Mouse (Mus musculus): ENCODE measurements around the gene Gm5142. TPM values are rescaled to one million over a fixed set of nuclear protein-coding genes. Genes with fewer than 3 reads are reported as not detected.
A peak's percentile ranks its signal among the peaks of the same experiment; 100 is the strongest.

The Gm5142 gene
- not detected in 2 replicates for polyA plus RNA-seq (2012; rRNA removed)

DNA sequence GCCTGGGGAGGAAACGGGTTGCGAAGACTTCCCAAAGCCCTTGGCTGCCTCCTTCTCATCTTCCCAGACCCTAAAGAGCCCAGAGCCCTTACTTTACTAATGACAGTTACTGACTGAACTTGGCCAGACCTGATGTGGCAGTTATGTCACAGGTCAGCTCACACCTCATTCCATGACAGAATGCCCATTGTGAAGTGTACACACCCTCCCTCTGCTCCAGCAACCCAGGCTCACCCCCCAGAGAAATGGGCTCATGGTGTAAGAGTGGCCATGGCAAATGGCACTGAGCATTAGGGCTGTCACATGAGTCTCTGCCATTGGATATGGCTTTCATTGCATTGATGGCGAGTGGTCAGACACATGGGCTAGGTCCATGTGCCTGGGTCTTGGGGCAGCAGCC is at the start of gene Gm5142:
Gene Gm5142, minus strand, starts transcription at position 101 of the 400 bp plus-strand sequence.
- TF ChIP-seq POLR2A (IDR thresholded peaks at IDR 0.05; ENCODE audit: borderline replicate concordance, insufficient read depth, low read length) (no peak), CTCF (IDR thresholded peaks at IDR 0.05; ENCODE audit: borderline replicate concordance, insufficient read depth, low read depth, low read length) (no peak)
- no peak for DNase-seq
- no peaks in the 10 kb centered on the region for H3K27me3 ChIP-seq (ENCODE audit: control insufficient read depth, insufficient read depth, low read length)
- H3K27ac ChIP-seq (ENCODE audit: insufficient read depth, low read length), result no peak within 1 kb of the TSS
- 87% methylated on average over 3 of the region's 3 CpGs for WGBS
- H3K4me1 ChIP-seq (ENCODE audit: control insufficient read depth, insufficient read depth, low read length), result no peaks in the 10 kb centered on the region
- H3K4me3 ChIP-seq (replicated peaks; ENCODE audit: insufficient read depth, low read depth, low read length), result no peak within 1 kb of the TSS

GRCm38 (mm10) chr14:59226240-59226639 is 47.7 kb upstream of the Gm5142 start:
- TF ChIP-seq CTCF (IDR thresholded peaks at IDR 0.05; ENCODE audit: borderline replicate concordance, insufficient read depth, low read depth, low read length) (no peak), POLR2A (IDR thresholded peaks at IDR 0.05; ENCODE audit: borderline replicate concordance, insufficient read depth, low read length) (no peak)
- WGBS, result 91% methylated on average over 11 of the region's 11 CpGs

DNA sequence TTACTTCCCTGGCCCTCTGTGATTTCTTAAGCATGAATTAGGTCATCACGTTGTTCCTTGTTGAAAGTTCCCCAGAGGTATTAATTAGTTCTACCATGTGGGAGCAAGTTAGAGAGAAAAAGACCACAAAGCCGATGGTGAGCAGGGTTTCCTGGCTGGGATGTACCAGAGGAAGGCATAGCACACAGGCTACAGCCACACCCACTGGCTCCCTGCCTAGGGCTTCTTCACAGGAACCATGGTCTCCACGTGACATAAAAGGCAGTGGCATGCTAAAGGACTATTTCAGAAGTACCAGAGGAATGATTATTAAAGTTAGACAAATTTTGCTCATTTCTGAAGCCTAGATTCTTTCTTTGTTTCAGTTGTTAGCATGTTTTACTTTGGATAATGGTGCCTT is 40.7 kb upstream of the Gm5142 start:
- Histone ChIP-seq H3K4me3 (replicated peaks; ENCODE audit: insufficient read depth, low read depth, low read length) (no peak overlapping the region), H3K27me3 (ENCODE audit: control insufficient read depth, insufficient read depth, low read length) (no peaks in the 10 kb centered on the region), H3K27ac (ENCODE audit: insufficient read depth, low read length) (no peak overlapping the region), H3K4me1 (ENCODE audit: control insufficient read depth, insufficient read depth, low read length) (no peaks in the 10 kb centered on the region; the same call in 1 of the 2 replicates)
- DNase-seq, result no peak
- WGBS, result 44% methylated on average over 3 of the region's 3 CpGs
- TF ChIP-seq POLR2A (IDR thresholded peaks at IDR 0.05; ENCODE audit: borderline replicate concordance, insufficient read depth, low read length), result no peak
- no peak for TF ChIP-seq CTCF (IDR thresholded peaks at IDR 0.05; ENCODE audit: borderline replicate concordance, insufficient read depth, low read depth, low read length)

More at GRCm38 (mm10) chr14:59226240-59226639, 47.7 kb upstream of the Gm5142 start:
- no peak for DNase-seq
- no peaks in the 10 kb centered on the region for H3K27me3 ChIP-seq (ENCODE audit: control insufficient read depth, insufficient read depth, low read length)
- no peak overlapping the region for H3K27ac ChIP-seq (ENCODE audit: insufficient read depth, low read length)
- H3K4me3 ChIP-seq (replicated peaks; ENCODE audit: insufficient read depth, low read depth, low read length), result no peak overlapping the region
- no peaks in the 10 kb centered on the region for H3K4me1 ChIP-seq (ENCODE audit: control insufficient read depth, insufficient read depth, low read length)

DNA sequence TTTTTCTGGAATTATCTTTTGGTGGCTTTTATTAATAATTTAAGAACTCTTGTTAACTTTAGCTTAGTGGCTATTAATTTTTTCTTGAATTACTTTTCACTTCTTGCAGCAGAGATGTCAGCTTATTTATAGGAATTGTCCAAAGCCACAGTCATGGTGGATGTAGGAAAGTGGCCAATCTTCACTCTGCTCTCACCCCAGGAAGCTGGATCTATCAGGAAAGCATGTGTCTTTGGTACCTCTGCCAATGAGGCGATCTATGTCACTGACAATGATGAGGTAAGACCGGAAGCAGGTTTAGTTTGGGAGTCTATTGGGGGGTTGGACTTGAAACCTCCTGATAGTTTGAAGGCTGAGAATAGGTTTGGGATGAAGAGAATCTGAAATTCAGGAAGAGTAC is 31.3 kb upstream of the Gm5142 start:
- Histone ChIP-seq H3K4me1 (ENCODE audit: control insufficient read depth, insufficient read depth, low read length) (peaks cover 9% of the 10 kb centered on the region), H3K27me3 (ENCODE audit: control insufficient read depth, insufficient read depth, low read length) (no peaks in the 10 kb centered on the region), H3K4me3 (replicated peaks; ENCODE audit: insufficient read depth, low read depth, low read length) (no peak overlapping the region), H3K27ac (ENCODE audit: insufficient read depth, low read length) (no peak overlapping the region)
- TF ChIP-seq CTCF (IDR thresholded peaks at IDR 0.05; ENCODE audit: borderline replicate concordance, insufficient read depth, low read depth, low read length), result no peak
- no peak for TF ChIP-seq POLR2A (IDR thresholded peaks at IDR 0.05; ENCODE audit: borderline replicate concordance, insufficient read depth, low read length)
- WGBS, result 10% methylated on average over 2 of the region's 2 CpGs
- peak in 1 of 2 experiments; percentile 62 for DNase-seq

DNA sequence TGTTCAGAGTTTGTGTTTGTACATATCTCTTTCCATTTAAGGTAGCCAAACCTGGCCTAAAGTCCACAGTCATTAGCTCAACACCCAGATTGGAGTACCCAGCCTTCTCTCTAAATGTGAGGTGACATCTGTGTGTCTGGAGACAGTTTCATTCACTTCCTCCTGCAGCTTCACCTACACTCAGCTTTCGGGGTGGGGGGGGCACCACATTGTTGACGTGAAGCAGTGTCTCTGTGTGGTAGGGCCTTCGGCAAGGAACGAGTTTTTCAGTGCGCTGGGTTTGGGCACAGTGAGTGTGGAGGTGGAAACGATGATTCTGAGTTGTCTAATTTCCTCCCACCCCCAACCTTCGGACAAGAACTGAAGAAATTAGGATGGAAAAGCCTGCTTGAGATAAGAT is 30.5 kb upstream of the Gm5142 start:
- no peak overlapping the region for H3K27ac ChIP-seq (ENCODE audit: insufficient read depth, low read length)
- no peak for DNase-seq

DNA sequence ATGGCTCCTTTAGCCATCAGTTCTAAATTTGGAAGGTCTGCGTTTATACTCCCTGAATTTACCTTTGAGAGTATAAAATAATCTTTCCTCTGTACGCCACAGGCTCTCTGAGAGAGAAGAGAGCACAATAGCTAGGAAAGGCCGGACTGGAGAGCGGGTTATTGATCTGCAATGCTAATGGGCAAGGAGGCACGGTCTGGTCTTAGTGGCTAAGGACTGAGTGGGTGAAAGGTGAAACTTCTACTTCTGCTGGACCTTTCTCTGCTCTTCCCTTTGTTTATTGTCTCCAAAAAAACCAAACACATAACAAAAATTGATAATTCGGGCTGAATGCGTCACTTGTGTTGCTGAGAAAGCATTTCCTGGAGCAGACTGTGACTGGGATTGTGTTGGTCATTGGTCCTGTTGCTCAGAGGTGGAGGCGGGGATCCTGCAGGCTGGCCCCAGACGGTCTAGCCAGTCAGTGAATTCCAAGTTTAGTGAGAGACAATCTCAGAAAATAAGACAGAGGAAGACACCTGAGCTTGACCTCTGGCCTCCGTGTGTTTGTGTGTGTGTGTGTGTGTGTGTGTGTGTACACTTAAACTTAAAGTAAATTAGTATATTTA is 27.5 kb upstream of the Gm5142 start:
- 73% methylated on average over 10 of the region's 10 CpGs for WGBS

More for the DNA sequence above, 30.5 kb upstream of the Gm5142 start:
- no peak for TF ChIP-seq CTCF (IDR thresholded peaks at IDR 0.05; ENCODE audit: borderline replicate concordance, insufficient read depth, low read depth, low read length)
- TF ChIP-seq POLR2A (IDR thresholded peaks at IDR 0.05; ENCODE audit: borderline replicate concordance, insufficient read depth, low read length), result no peak
- Histone ChIP-seq H3K27me3 (ENCODE audit: control insufficient read depth, insufficient read depth, low read length) (no peaks in the 10 kb centered on the region), H3K4me1 (ENCODE audit: control insufficient read depth, insufficient read depth, low read length) (peaks cover 9% of the 10 kb centered on the region), H3K4me3 (replicated peaks; ENCODE audit: insufficient read depth, low read depth, low read length) (no peak overlapping the region)
- 88% methylated on average over 7 of the region's 7 CpGs for WGBS

GRCm38 (mm10) chr14:59205461-59205860 is 26.9 kb upstream of the Gm5142 start:
- no peak overlapping the region for H3K4me3 ChIP-seq (replicated peaks; ENCODE audit: insufficient read depth, low read depth, low read length)
- no peaks in the 10 kb centered on the region for H3K27me3 ChIP-seq (ENCODE audit: control insufficient read depth, insufficient read depth, low read length)
- H3K4me1 ChIP-seq (ENCODE audit: control insufficient read depth, insufficient read depth, low read length), result peaks cover 9% of the 10 kb centered on the region
- TF ChIP-seq POLR2A (IDR thresholded peaks at IDR 0.05; ENCODE audit: borderline replicate concordance, insufficient read depth, low read length) (no peak), CTCF (IDR thresholded peaks at IDR 0.05; ENCODE audit: borderline replicate concordance, insufficient read depth, low read depth, low read length) (no peak)
- DNase-seq, result no peak
- WGBS, result 53% methylated on average over 7 of the region's 7 CpGs
- no peak overlapping the region for H3K27ac ChIP-seq (ENCODE audit: insufficient read depth, low read length)

More for the DNA sequence above, 27.5 kb upstream of the Gm5142 start:
- H3K4me3 ChIP-seq (replicated peaks; ENCODE audit: insufficient read depth, low read depth, low read length), result no peak overlapping the region
- TF ChIP-seq CTCF (IDR thresholded peaks at IDR 0.05; ENCODE audit: borderline replicate concordance, insufficient read depth, low read depth, low read length) (no peak), POLR2A (IDR thresholded peaks at IDR 0.05; ENCODE audit: borderline replicate concordance, insufficient read depth, low read length) (no peak)
- no peak overlapping the region for H3K27ac ChIP-seq (ENCODE audit: insufficient read depth, low read length)
- H3K4me1 ChIP-seq (ENCODE audit: control insufficient read depth, insufficient read depth, low read length), result peaks cover 9% of the 10 kb centered on the region
- no peak for DNase-seq
- H3K27me3 ChIP-seq (ENCODE audit: control insufficient read depth, insufficient read depth, low read length), result no peaks in the 10 kb centered on the region

- no peak for TF ChIP-seq POLR2A (IDR thresholded peaks at IDR 0.05; ENCODE audit: borderline replicate concordance, insufficient read depth, low read length)
- no peak for TF ChIP-seq CTCF (IDR thresholded peaks at IDR 0.05; ENCODE audit: borderline replicate concordance, insufficient read depth, low read depth, low read length)
- Histone ChIP-seq H3K27ac (ENCODE audit: insufficient read depth, low read length) (peak overlapping the region; percentile 84), H3K4me3 (replicated peaks; ENCODE audit: insufficient read depth, low read depth, low read length) (peak overlapping the region; percentile 86), H3K27me3 (ENCODE audit: control insufficient read depth, insufficient read depth, low read length) (no peaks in the 10 kb centered on the region), H3K4me1 (ENCODE audit: control insufficient read depth, insufficient read depth, low read length) (peaks cover 6% of the 10 kb centered on the region; the same call in 1 of the 2 replicates)
- DNase-seq, result no peak
- 1% methylated on average over 21 of the region's 21 CpGs for WGBS
Observed at GRCm38 (mm10) chr14:59201604-59202215, 23.2 kb upstream of the Gm5142 start.
